Mouse (Mus musculus) hindbrain, embryonic 15.5 days (tissue): Measurements from ENCODE around the gene Tsr1. TPM values are rescaled to one million over a fixed set of nuclear protein-coding genes. Genes with fewer than 3 reads are reported as not detected.

ENCODE experiments used
- ATAC-seq: fragments of 200-750 bp; cut with Nextera tagmentation; 2 replicates; pipeline ENCODE4 v1.8.0; 2017; ENCODE audit warnings: low read depth, moderate number of reproducible peaks, moderate TSS enrichment; ENCODE audit not compliant: low FRiP score
- H3K27ac ChIP-seq: fragments of 300-500 bp; sonication (generic); replicated peaks from 2 replicates; pipeline ENCODE4 v1.5.1; 2015; ENCODE audit warnings: mild to moderate bottlenecking, inconsistent platforms
- H3K27me3 ChIP-seq: fragments of 300-500 bp; sonication (generic); 2 replicates; pipeline ENCODE4 v1.6.1; 2015; ENCODE audit warnings: control low read depth, inconsistent platforms
- H3K36me3 ChIP-seq: fragments of 300-500 bp; sonication (generic); 2 replicates; pipeline ENCODE4 v1.6.1; 2015; ENCODE audit warnings: control low read depth, inconsistent platforms
- H3K4me1 ChIP-seq: fragments of 300-500 bp; sonication (generic); replicated peaks from 2 replicates; pipeline ENCODE4 v1.6.1; 2015; ENCODE audit warnings: control low read depth, inconsistent platforms
- H3K4me2 ChIP-seq: fragments of 300-500 bp; sonication (generic); 2 replicates; pipeline ENCODE4 v1.6.1; 2015; ENCODE audit warnings: moderate library complexity, mild to moderate bottlenecking, inconsistent platforms
- H3K4me3 ChIP-seq: fragments of 300-500 bp; sonication (generic); 2 replicates; pipeline ENCODE4 v1.5.1; 2015; ENCODE audit warnings: mild to moderate bottlenecking, inconsistent platforms
- H3K9ac ChIP-seq: fragments of 300-500 bp; sonication (generic); 2 replicates; pipeline ENCODE4 v1.6.1; 2015; ENCODE audit warnings: inconsistent platforms
- H3K9me3 ChIP-seq: fragments of 300-500 bp; sonication (generic); 2 replicates; pipeline ENCODE4 v1.6.1; 2016; ENCODE audit warnings: control low read depth, inconsistent platforms
- WGBS: fragments of 180-500 bp; shearing (Covaris S2); methylation state at CpG from one replicate; pipeline ENCODE4 v1.1.7; 2015; 5-methylcytosine and 5-hydroxymethylcytosine counted together
- polyA plus RNA-seq: library from polyadenylated mRNA; unstranded; fragments of >200 nt; fragmentation: Nextera tagmentation; extraction: Ambion mirVana; gene quantifications from 2 replicates; pipeline ENCODE4 v1.2.1, GENCODE M21; 2015

Tsr1 gene
- polyA plus RNA-seq, 1 experiment from 2014 or later = 29.0 TPM

- H3K27ac ChIP-seq = peak overlapping the region; percentile 73
- H3K27me3 ChIP-seq = no peaks in the 10 kb centered on the region
- no peaks in the 10 kb centered on the region for H3K9me3 ChIP-seq
- H3K4me3 ChIP-seq = no peak overlapping the region
- H3K4me2 ChIP-seq = peak overlapping the region; percentile 26; the same call in 1 of the 2 replicates
- peak overlapping the region; percentile 26 for H3K9ac ChIP-seq
- no peak for ATAC-seq
- 16% methylated on average over 12 of the region's 12 CpGs for WGBS
- H3K4me1 ChIP-seq = peaks cover 41% of the 10 kb centered on the region
- peaks cover 23% of the 10 kb centered on the region for H3K36me3 ChIP-seq
Measured at GRCm38 (mm10) chr11:74870991-74871622, 26.8 kb upstream of the Tsr1 start.

- peaks cover 43% of the 10 kb centered on the region for H3K4me1 ChIP-seq
- no peaks in the 10 kb centered on the region for H3K36me3 ChIP-seq
- no peak overlapping the region for H3K4me3 ChIP-seq
- 57% methylated on average over 3 of the region's 3 CpGs for WGBS
- no peaks in the 10 kb centered on the region for H3K9me3 ChIP-seq
- no peak overlapping the region for H3K27ac ChIP-seq
- ATAC-seq = no peak
- H3K4me2 ChIP-seq = no peak overlapping the region
- no peak overlapping the region for H3K9ac ChIP-seq
- H3K27me3 ChIP-seq = no peaks in the 10 kb centered on the region
Measured at GRCm38 (mm10) chr11:74874630-74875029, 23.2 kb upstream of the Tsr1 start.

- Histone ChIP-seq H3K4me2 (peak overlapping the region; percentile 49), H3K9ac (no peak overlapping the region), H3K4me1 (peaks cover 29% of the 10 kb centered on the region), H3K9me3 (no peaks in the 10 kb centered on the region), H3K27me3 (no peaks in the 10 kb centered on the region), H3K36me3 (no peaks in the 10 kb centered on the region), H3K27ac (peak overlapping the region; percentile 78), H3K4me3 (peak overlapping the region; percentile 14; the same call in 1 of the 2 replicates)
- peak; percentile 84 for ATAC-seq
- under 1% methylated on average over 9 of the region's 9 CpGs for WGBS
Measured at GRCm38 (mm10) chr11:74876801-74877200, 21.1 kb upstream of the Tsr1 start.

GRCm38 (mm10) chr11:74880999-74881398 lies 16.9 kb upstream of the Tsr1 start:
- no peaks in the 10 kb centered on the region for H3K27me3 ChIP-seq
- 0 out of 2 replicates have a peak overlapping the region, but pooled peaks have one; percentile 1 for H3K27ac ChIP-seq
- WGBS = 84% methylated on average over 9 of the region's 9 CpGs
- H3K9me3 ChIP-seq = no peaks in the 10 kb centered on the region
- H3K4me1 ChIP-seq = peaks cover 26% of the 10 kb centered on the region
- no peak overlapping the region for H3K9ac ChIP-seq
- no peak for ATAC-seq
- H3K4me2 ChIP-seq = no peak overlapping the region
- H3K36me3 ChIP-seq = peaks cover 10% of the 10 kb centered on the region
- no peak overlapping the region for H3K4me3 ChIP-seq

GRCm38 (mm10) chr11:74881979-74882378 lies 15.9 kb upstream of the Tsr1 start:
- Histone ChIP-seq H3K4me2 (0 out of 2 replicates have a peak overlapping the region, but pooled peaks have one; percentile 9), H3K4me1 (peaks cover 16% of the 10 kb centered on the region), H3K4me3 (no peak overlapping the region), H3K27ac (peak overlapping the region; percentile 11; the same call in 1 of the 2 replicates), H3K27me3 (no peaks in the 10 kb centered on the region), H3K36me3 (peaks cover 10% of the 10 kb centered on the region), H3K9me3 (no peaks in the 10 kb centered on the region), H3K9ac (no peak overlapping the region)
- no peak for ATAC-seq
- WGBS = 57% methylated on average over 14 of the region's 14 CpGs

GRCm38 (mm10) chr11:74883098-74883497 lies 14.8 kb upstream of the Tsr1 start:
- Histone ChIP-seq H3K4me2 (no peak overlapping the region), H3K36me3 (peaks cover 10% of the 10 kb centered on the region), H3K27ac (no peak overlapping the region), H3K4me3 (no peak overlapping the region), H3K9me3 (no peaks in the 10 kb centered on the region), H3K27me3 (no peaks in the 10 kb centered on the region), H3K9ac (no peak overlapping the region), H3K4me1 (peaks cover 10% of the 10 kb centered on the region; the same call in 1 of the 2 replicates)
- 87% methylated on average over 10 of the region's 10 CpGs for WGBS
- ATAC-seq = no peak

- Histone ChIP-seq H3K9me3 (no peaks in the 10 kb centered on the region), H3K36me3 (peaks cover 2% of the 10 kb centered on the region), H3K4me3 (no peak overlapping the region), H3K9ac (no peak overlapping the region), H3K27me3 (no peaks in the 10 kb centered on the region), H3K27ac (no peak overlapping the region), H3K4me1 (peaks cover 25% of the 10 kb centered on the region), H3K4me2 (no peak overlapping the region)
- no peak for ATAC-seq
- 86% methylated on average over 4 of the region's 4 CpGs for WGBS
Measured at GRCm38 (mm10) chr11:74894619-74895018, 3.3 kb upstream of the Tsr1 start.

GRCm38 (mm10) chr11:74895980-74896900 lies 1.6 kb upstream of the Tsr1 start:
- peak overlapping the region; percentile 96 for H3K27ac ChIP-seq
- peaks cover 18% of the 10 kb centered on the region for H3K36me3 ChIP-seq
- peaks cover 38% of the 10 kb centered on the region for H3K4me1 ChIP-seq
- H3K27me3 ChIP-seq = no peaks in the 10 kb centered on the region
- no peaks in the 10 kb centered on the region for H3K9me3 ChIP-seq
- peak overlapping the region; percentile 96 for H3K4me3 ChIP-seq
- H3K4me2 ChIP-seq = peak overlapping the region; percentile 86
- ATAC-seq = peak; percentile 47
- H3K9ac ChIP-seq = peak overlapping the region; percentile 91
- under 1% methylated on average over 55 of the region's 55 CpGs for WGBS

GRCm38 (mm10) chr11:74896901-74897677 lies 782 bp upstream of the Tsr1 start, which contains the start of gene Sgsm2:
TSS of gene Sgsm2 (minus strand) at chr11:74897060.
- H3K4me2 ChIP-seq = peak within 1 kb of the TSS; percentile 86
- H3K9ac ChIP-seq = peak within 1 kb of the TSS; percentile 91
- under 1% methylated on average over 71 of the region's 74 CpGs for WGBS
- peaks cover 24% of the 10 kb centered on the region for H3K36me3 ChIP-seq
- peak within 1 kb of the TSS; percentile 96 for H3K4me3 ChIP-seq
- no peaks in the 10 kb centered on the region for H3K9me3 ChIP-seq
- H3K27me3 ChIP-seq = no peaks in the 10 kb centered on the region
- H3K27ac ChIP-seq = peak within 1 kb of the TSS; percentile 96
- peaks cover 38% of the 10 kb centered on the region for H3K4me1 ChIP-seq
- ATAC-seq = peak; percentile 77

- no peaks in the 10 kb centered on the region for H3K27me3 ChIP-seq
- no peaks in the 10 kb centered on the region for H3K9me3 ChIP-seq
- H3K27ac ChIP-seq = no peak overlapping the region
- peaks cover 36% of the 10 kb centered on the region for H3K36me3 ChIP-seq
- H3K9ac ChIP-seq = peak overlapping the region; percentile 91
- peaks cover 38% of the 10 kb centered on the region for H3K4me1 ChIP-seq
- WGBS = under 1% methylated on average over 7 of the region's 7 CpGs
- ATAC-seq = no peak
- H3K4me2 ChIP-seq = peak overlapping the region; percentile 86
- peak overlapping the region; percentile 96 for H3K4me3 ChIP-seq
Measured at GRCm38 (mm10) chr11:74898517-74898827, 601 bp downstream of the Tsr1 start.

GRCm38 (mm10) chr11:74901555-74901954 lies 3.7 kb downstream of the Tsr1 start:
- ATAC-seq = no peak

More at GRCm38 (mm10) chr11:74901555-74901954, 3.7 kb downstream of the Tsr1 start:
- Histone ChIP-seq H3K4me3 (no peak overlapping the region), H3K4me2 (no peak overlapping the region), H3K27ac (no peak overlapping the region), H3K9ac (no peak overlapping the region), H3K9me3 (no peaks in the 10 kb centered on the region), H3K36me3 (peaks cover 65% of the 10 kb centered on the region), H3K4me1 (peaks cover 24% of the 10 kb centered on the region), H3K27me3 (no peaks in the 10 kb centered on the region)
- WGBS = 88% methylated on average over 6 of the region's 6 CpGs
